Mouse (Mus musculus): ENCODE data around the gene Evpl.

Evpl gene

DNA sequence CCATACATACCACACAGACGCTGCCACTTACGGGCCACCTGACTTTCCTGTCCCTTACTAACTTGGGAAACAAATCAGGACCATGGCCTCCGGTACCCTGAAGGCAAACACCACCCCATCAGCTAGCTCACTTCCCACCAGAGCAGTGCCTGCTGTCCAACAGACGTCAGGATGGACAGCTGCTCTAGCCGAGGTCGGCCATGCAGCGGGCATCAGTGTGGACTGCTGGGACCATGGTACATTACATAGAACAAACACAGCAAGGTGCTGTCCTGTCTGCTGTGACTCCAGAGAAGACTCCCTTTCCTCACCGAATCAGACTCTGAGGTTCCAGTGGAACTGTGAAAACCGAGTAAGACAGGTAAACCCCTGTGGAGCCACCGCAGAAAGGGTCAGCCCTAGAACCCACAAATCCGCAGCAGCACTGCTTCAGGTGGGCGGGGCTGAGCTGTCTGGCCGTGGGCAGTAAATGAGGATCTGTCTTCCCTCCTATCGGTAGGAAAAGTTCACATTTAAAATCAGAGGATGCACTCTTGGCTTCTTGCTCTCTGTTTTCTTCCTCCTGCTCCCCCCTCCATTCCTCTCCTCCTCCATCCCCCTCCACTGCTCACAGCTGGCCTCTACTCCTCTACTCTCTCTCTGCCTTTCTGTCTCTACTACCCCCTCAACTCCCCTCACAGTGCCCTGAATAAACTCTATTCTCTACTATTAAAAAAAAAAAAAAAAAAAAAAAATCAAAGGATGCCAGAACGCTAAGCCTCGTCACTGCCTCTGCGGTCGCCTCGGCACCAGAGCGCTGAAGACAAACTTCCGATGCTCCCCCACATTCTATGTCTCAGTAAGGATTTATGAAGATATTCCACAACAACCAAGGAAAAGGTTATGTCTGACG, 17.5 kb upstream of the Evpl start:
- no peak for DNase-seq (ENCODE audit: low read depth, low spot score)

DNA sequence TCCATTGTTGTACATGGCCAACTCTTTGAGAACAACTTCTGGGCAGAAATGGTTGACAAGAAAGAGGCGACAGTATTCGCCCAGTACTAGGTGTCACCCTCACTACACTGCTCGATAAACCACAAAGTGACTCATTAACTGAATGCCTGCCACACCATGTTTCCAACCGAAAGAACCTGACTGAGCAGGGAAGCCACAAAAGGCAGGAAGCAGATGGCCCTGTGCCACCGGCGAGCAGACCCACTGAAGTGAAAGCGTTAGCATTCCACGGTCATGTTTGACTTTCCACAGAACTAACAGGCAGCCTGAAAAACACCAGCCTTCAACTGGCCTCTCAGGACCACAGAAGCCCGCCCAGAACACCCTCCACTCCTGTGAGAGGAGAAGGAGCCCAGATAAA, 16.8 kb upstream of the Evpl start:
- DNase-seq (ENCODE audit: low read depth, low spot score): no peak

DNA sequence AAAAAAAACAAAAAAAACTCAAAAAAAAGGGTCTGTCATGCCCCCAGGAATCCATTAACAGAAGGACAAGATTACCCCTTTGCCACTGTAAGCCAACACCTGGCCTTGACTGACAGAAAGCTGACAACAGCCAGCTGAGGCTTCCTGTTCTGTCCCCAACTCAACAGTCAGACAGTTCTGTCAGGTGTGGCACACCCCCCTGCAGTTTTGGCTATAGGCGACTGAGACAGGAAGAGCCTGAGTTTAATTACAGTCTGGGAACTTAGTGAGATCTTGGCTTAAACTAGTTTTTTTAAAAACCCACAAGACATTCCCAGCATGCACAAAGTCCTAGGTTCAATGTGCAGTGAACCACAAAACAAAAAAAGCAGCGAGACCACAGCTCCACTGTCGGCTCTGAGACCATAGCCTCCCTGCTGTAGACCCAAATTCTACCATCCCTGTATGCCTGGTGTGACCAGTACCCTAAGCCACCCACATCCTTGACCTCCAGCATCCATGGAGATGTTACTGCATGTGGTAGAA, 15.3 kb upstream of the Evpl start:
- no peak for DNase-seq (ENCODE audit: low read depth, low spot score)

DNA sequence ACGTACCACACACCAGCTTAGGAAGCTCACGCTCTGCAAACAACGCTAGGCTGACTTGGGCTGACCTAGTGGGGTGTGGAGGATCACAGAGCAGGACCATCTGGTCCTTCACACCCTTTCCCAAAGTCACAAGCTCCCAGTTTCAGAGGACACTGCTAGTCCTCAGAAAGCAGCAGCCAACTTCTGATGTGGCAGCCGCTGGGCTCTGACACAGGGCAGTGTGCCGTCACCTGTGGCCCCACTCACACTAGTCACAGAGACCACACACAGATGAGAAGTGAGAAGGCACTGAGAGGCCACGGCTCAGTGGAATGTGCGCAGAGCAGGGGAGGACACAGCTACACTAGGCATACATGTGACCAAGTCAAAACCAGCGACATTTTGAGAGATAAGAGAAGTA, 13.0 kb upstream of the Evpl start:
- no peak for DNase-seq (ENCODE audit: low read depth, low spot score)

DNA sequence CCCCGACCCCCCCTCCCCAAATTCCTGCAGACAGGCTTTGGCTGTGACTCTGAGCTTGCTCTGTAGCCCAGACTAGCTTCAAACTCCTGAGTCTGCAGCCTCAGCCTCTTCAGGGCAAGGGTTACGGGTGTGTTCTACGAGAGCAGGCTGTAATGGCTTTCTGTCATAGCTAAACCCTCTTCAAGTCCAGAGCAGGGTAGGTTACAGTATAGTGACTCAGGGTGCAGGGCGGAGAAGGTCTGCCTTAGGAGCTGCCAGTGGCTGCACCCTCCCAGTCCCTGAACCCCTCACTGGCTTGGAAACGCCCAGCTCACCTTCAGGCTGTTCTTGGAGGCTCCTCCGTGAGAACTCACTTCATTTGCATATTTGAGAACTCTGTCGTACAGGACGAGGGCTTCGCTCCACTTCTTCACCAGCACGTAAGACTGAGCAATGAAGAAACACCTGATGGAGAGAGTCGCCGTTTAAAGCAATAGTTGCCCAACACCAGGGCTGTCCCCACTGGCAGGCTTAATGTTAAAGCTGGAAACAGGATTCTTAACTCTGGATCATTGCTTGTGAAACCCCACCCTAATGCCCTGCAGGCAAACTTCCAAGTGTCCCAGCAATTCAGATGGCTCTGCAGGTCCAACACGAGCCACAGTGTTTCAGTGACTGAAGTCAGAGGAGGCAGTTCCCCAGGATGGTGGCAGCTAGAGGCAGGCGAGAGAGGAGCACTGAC, 9.8 kb upstream of the Evpl start:
- no peak for DNase-seq (ENCODE audit: low read depth, low spot score)

DNA sequence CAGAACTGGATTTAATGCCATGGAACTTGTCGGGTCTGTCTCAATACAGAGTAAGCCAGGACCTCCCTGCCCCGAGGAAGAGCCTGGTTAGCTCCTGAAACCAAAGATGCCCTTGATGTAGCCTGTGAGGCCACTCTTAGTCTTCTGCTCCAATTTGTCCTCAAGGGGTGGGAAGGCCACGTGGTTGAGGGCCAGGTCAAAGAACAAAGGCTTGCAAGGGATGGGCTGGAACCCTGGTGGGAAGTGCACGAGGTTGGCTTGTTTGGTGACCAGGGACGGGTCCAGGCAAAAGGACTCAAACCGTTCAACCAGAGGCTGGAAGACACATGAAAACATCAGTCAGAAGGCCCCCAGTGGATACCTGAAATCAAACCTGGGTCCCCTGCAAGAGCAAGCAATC, 7.7 kb upstream of the Evpl start:
- DNase-seq (ENCODE audit: low read depth, low spot score): no peak

DNA sequence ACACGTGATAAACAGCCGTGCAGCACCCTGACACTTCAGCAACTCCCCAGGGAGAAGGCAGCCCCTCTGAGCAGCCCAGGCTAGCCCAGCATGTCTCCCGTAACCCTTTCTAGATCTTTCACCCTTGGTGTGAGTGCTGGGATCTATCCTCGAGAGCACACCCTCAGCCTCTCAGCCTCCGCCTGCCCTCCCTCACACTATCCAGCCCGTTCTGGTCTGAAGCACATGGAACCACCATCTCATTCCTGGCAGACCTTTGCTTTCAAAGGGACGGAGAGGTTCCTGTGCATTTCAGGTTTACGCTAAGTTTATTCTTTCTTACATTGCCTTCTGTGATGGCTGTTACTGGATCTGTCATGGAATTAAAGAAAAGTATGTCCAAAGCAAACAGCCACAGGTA, 6.7 kb upstream of the Evpl start:
- DNase-seq (ENCODE audit: low read depth, low spot score): no peak

DNA sequence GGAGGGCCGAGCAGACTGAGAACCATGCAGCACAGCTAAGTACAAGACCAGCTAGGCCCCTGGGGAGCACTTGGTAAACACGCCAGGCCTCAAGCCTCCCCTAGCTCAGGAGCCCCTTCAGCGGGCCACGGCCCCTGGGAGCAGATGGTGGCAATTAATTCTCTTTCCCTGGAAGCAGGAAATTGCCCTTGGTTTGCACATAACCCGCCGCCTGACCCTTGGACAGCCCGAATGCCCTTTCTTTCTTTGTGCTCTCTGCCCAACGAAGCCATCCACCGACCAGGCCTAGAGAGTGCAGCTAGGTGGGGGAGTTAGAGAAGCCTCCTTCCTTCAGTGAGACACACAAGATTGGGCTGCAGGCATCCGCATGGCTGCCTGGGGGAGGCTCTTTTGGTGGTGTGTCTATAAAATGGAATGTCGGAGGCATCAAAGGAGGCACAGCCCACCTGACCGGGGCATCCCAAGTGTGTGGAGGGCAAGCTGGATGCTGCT, 3.9 kb upstream of the Evpl start:
- no peak for DNase-seq (ENCODE audit: low read depth, low spot score)

DNA sequence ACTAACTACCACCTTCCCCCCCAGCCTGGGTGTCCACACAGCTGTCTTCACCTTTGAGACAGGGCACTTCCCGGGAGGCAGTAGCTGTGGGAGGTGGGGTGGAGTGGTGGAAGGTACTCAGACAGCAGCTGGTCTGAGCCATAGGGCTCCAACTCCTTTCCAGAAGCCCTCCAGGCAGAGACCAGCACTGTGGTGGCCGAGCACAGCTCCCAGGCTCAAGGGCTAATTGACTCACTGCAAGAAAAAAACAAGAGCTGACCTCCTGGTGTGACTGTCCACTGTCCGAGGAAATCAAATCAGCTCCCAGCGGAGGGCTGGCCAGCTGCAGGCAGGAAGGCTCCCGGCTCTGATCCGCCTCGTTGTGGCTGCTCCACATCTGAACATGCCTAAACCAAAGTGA, 1.9 kb upstream of the Evpl start:
- DNase-seq (ENCODE audit: low read depth, low spot score): no peak

DNA sequence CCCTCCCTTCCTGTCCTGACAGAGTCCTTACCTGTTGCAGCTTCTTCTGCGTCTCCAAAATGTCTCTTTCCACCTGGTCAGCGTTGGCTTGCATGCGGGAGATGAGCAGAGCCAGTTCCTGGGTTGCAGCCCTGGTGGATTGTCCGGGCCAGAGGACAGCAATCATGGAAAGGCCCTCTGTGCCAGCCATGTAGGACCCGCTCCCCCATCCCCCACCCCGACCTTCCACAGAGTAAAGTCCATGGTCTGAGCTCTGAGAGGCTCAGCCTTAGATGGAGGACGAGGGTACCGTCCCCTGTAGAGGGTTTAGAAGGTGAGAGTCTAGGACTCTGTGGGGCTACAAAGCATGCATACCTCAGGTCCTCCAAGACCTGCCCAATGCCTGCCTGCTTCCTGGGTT, 3.0 kb downstream of the Evpl start:
- no peak for DNase-seq (ENCODE audit: low read depth, low spot score)

DNA sequence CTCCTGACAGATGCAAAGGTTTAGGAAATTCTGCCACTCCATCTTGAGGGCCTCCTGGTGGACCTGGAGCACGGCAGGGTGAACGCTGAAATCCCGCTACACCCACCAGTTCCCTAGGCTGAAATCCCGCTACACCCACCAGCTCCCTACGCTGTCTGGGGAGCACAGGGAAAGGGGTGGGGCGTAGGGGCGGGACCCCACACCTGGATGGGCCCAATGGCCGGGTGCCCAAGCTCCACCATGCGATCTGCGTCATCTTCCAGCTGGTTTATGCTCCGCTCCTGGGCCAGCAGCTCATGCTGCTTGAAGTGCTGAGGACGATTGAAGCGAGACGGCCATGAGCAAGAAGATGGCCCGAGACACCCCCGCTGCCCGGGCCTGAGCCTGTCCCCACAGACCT, 5.5 kb downstream of the Evpl start:
- DNase-seq (ENCODE audit: low read depth, low spot score): peak; percentile 63

DNA sequence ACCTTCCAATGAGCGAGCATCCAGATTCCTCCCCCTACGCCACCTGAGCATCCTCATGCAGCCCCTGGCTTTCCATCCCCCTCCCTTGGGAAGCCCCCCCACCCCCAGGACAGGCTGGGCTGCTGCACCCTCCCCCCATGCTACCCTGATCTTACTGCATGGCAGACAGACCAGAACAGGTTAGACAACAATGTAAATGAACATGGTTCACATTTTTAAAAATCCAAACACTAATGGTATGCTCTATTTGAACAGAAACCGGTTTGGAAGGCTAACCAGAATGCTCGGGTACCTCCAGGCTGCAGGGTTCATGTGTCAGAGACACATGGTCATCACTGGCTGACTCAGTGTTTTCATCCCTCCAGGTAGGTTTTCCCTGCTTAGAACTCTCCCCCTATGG, 9.2 kb downstream of the Evpl start:
- no peak for DNase-seq (ENCODE audit: low read depth, low spot score)

DNA sequence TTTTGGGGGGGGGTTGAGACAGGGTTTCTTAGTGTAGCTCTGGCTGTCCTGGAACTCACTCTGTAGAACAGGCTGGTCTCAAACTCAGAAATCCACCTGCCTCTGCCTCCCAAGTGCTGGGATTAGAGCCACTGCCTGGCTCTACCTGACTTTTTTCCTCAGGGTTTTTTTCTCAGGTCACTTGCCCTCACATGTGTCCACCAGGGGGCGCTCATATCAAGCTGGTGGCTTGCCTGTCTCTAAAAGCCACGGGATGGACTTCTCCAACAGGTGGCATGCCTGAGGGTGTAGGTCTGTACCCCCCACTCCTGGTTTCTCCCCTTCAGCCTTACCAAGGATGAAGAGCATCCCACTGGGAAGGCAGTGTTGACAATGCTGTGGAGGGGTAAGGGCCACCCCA, 11.5 kb downstream of the Evpl start:
- DNase-seq (ENCODE audit: low read depth, low spot score): peak; percentile 87

DNA sequence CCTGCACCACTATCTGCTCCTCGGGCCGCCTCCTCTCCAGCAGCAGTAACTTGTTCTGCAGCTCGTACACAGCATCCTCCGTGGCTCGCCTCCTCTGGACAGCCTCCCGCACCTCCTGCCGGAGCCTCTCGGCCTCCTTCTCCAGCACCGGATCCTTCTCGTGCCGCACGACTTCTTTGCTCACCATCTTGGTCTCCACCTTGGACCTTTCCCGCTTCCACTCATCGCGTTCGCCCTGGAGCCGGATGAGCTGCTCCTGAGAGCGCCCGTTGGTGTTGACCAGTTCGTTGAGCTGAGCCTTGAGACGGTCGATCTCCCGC, 15.2 kb downstream of the Evpl start:
- no peak for DNase-seq (ENCODE audit: low read depth, low spot score)

DNA sequence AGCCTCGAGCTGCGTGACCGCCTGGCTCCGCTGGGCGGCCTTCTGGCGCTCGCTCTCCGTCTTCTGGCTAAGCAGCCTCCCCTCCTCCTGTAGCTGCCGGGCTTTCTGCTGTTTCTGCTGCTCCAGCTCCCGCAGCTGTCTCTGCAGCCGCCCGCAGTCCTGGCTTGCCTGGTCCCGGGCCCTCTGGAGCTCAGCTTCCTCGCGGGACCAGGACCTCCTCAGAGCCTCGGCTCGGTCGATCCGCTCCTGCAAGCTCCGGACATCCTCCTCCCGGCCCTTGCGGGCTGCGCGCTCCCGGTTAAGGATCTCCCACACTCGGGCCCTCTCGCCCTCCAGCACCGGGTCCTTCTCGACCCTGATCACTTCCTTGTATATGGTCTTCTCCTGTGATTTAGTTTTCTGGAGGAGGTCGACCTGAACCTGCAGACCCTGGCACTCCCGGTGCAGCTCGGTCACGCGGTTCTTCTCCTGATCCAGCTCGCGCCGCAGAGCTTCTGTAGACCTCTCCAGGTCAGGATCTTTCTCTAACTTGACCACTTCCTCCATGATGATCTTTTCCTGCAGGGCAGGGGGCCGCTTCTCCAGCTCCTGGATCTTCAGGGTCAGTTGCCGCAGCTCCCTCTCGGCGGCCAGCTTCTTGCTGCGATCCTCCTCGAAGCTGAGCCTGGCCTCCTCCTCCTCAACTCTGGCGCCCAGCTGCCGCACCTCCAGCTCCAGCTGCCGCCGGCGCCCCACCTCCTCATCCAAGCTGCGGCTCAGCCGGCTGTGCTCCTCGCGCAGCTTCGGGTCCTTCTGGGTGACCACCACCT, 15.7 kb downstream of the Evpl start:
- DNase-seq (ENCODE audit: low read depth, low spot score): peak; percentile 57

DNA sequence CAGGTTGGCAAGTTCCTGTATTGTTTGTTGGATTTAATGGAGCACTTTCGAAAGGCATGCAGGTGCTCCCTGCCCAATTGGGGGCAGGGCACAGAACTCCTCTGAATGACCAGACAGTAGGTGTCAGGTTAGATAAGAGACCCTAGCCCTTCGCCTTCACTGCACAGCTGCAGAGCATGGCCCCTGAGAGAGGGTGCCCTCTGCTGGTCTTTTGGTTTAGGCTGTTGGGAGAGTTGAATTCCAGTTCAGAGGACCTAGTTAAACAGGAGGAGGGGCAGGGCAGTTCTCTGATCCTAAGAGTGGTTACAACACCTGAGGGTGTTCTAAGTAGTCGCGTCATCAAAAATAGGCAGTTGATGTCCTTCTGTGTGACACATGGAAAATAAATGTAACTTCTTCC, 18.0 kb downstream of the Evpl start:
- DNase-seq (ENCODE audit: low read depth, low spot score): peak; percentile 81

DNA sequence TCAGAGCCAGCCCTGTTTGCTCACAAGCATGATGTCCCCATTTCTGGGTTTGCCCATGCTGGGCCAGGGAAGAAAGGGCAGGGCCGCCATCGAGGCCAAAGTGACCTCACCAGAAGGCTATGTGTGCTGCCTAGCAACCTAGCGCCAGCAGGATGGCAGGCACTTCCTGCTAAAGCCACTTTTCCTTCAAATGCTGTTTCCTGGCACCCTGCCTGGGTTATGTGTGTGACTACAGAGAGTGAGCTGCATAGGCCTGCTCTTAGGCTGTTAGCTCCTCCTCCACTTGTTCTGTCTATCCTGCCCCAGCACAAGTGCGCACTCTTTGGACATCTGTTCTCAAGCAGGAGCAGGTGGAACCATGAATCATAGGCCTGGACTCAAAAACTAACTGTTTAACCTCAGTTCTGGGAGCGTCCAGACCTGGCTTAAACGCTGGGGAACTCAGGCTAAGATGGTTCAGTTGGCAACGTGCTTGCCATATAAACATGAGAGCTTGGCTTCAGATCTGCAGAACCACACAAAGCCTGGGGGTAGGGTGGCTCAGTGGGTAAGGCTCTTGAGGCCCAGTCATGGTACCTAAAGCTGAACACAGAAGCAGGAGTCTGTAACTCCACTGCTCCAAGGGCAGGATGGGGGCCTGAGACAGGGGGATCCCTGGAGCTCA, 19.0 kb downstream of the Evpl start:
- DNase-seq (ENCODE audit: low read depth, low spot score): peak; percentile 36

DNA sequence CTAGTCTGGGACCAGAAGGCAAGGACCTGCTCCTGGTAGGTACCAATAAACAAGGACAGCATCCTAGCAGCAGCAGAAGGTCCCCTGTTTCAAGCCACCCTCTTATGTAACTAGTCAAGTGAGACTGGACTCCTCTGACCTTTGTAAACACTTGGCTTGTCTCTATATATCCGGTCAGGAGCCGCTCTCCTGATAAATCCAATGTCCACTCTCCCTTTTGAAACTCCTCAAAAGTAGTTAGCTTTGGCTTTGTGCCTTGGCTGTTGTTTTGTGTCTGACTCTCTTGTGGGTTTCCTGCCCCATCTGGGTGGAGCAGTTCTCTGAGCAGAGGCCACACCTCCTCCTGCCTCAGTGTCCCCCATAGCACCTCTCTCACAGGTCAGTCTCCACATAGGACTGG, 19.6 kb downstream of the Evpl start:
- no peak for DNase-seq (ENCODE audit: low read depth, low spot score)

DNA sequence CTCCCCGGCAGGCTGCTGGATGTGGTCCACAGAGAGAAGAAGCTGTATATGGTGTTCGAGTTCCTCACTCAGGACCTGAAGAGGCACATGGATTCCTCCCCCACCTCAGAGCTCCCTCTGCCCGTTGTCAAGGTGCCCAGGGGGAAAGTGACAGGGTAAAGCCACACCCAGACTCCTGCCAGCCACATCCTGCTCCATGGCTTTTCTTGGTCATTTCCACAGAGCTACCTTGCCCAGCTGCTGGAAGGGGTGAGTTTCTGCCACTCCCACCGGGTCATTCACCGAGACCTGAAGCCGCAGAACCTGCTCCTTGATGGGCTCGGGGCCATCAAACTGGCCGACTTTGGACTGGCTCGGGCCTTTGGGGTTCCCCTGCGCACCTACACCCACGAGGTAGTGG, 21.3 kb downstream of the Evpl start:
- DNase-seq (ENCODE audit: low read depth, low spot score): no peak

DNA sequence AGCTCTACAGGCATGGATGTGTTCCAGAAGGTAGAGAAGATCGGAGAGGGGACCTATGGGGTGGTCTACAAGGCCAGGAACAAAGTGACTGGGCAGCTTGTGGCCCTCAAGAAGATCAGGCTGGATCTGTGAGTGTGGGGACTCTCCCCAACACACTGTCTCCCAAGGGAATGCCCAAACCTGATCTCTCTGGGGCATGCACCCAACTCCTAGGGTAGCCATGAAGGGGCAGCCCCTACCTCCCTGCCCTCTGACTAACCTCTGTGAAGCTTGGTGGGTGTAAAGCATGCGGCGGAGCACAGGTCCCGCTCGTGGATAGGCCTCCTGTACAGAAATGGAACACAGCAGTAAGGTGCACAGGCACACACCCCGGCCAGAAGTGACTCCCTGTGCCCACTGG, 21.9 kb downstream of the Evpl start:
- DNase-seq (ENCODE audit: low read depth, low spot score): no peak

DNA sequence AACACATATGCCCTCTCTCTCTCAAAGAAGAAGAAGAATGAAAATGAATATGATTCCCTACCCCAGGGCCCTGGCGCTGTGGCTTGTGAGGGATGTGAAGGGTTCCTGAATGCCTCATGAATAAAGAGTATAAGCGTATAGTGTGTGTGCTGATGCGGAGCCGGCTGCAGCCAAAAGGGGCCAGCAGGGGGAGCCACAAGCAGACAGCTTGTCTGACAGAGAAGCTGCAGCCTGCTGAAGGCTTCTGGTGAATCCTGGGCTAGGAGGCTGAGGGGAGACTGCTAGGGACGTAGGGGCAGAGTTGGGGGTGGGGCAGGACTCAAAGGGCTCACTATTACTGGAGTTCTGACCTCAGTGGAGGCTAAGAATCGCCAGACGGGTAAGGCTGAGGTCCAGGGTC, 22.7 kb downstream of the Evpl start:
- DNase-seq (ENCODE audit: low read depth, low spot score): peak; percentile 82

Data from R1 (cell line).